Mouse (Mus musculus) heart, adult 18-20 months (tissue): ENCODE results near the gene Emb. TPM values are rescaled to one million over a fixed set of nuclear protein-coding genes. Genes with fewer than 3 reads are reported as not detected.

ENCODE experiments used
- DNase-seq, 2 experiments: peaks; one replicate each; pipeline ENCODE4 v3.0.0; 2021 to 2022; ENCODE audit warnings: mixed read lengths in 1 of 2
- total RNA-seq, 2 experiments: library from RNA; stranded (reverse); gene quantifications; 2 replicates each; pipeline ENCODE4 v1.2.3; 2021

Gene Emb
- total RNA-seq, 2 experiments from 2014 or later, result 12.0 to 14.3 TPM

DNA sequence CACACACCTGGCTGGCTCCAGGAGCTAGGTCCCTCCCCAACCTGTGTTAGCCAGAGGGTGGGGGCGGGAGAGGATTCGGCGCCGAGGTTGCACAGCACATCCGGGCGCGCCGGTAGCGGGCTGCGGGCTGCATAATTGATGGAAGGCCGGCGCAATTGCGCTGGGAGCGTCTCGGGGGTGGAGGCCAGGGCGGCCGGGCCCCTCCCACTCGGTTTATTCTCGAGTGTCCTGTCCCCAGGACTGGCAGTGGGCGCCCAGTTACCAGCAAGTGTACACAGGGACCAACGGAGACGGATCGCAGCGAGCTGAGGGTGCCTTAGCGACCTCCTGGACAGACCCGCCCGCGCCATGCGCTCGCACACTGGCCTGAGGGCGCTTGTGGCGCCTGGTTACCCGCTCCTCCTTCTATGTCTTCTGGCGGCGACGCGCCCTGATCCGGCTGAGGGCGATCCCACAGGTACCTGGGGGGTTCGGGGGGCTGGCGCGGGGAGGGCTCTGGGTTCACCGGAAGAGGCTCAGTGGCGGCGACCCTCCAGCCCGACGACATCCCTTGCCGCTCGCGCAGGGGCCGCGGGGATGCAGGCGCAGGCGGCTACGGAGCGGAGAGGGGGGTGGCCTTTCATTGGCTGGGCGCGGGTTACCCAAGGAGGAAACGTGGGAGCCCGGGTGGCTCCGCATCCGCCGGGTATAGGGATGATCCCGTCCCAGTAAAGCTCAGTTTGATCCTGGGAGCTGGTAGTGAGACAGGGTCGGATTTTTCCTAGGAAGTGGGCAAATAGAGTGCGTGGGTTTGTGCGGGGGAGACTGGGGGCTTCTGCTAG lies 12.4 kb downstream of the Emb start, which contains the start of gene Gm17509:
Gene Gm17509 (minus strand): TSS at position 575 of the 821 bp plus-strand sequence.
- DNase-seq, result peak in 1 of 2 experiments; percentile 28

DNA sequence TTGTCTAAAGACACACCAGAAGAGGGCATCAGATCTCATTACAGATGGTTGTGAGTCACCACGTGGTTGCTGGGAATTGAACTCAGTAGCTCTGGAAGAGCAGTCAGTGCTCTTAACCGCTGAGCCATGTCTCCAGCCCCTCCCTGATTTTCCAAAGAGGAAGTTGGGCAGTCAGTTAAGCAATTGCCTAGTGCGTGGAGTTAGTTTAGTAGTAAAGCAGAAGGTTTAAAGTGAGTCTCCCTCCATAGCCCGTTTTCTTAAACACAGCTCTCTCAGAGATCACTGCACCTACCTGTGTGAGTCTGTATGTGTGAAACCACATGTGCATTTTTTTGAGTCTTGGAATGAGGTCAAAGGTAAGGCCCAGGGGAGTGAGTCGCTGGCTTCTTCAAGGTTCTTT lies 14.8 kb downstream of the Emb start:
- DNase-seq, result peak in 1 of 2 experiments; percentile 32

DNA sequence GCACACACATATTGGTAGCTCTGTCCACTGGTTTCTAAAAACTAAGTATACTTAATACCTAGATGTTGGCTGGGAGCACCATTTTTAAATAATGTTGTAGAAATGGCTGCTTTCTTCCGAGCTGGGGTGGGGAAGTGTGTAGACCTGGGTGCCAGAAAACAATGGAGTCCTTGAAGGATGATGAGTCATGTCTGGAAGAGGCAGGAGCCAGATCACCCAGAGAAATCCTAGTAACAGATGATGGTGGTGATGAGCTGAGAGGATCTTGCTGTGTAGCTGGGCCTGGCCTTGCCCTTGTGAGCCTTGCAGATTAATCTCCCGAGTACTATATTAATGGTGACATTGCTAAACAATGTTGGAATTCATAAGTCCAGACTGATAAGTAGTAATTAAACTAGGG lies 16.6 kb downstream of the Emb start:
- no peak for DNase-seq

DNA sequence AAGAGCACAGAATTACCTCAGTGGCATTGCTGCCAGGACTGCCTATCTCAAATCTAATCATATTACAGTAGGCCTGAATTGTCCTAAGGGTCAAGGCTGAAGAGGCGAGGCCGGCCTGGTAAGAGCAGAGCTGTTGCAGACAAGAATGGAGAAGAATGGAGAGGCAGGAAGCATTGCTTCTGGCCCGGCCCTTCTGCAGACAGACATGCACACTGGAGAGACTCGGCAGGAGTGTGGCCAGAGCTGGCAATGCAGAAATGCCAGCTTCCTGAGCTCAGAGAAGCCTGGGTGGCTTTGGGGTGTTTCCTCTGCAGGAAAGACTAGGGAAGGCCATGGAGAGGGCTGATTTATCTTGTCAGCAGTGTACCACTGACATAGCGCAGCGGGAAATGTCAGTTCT lies 17.2 kb downstream of the Emb start:
- DNase-seq, result no peak

DNA sequence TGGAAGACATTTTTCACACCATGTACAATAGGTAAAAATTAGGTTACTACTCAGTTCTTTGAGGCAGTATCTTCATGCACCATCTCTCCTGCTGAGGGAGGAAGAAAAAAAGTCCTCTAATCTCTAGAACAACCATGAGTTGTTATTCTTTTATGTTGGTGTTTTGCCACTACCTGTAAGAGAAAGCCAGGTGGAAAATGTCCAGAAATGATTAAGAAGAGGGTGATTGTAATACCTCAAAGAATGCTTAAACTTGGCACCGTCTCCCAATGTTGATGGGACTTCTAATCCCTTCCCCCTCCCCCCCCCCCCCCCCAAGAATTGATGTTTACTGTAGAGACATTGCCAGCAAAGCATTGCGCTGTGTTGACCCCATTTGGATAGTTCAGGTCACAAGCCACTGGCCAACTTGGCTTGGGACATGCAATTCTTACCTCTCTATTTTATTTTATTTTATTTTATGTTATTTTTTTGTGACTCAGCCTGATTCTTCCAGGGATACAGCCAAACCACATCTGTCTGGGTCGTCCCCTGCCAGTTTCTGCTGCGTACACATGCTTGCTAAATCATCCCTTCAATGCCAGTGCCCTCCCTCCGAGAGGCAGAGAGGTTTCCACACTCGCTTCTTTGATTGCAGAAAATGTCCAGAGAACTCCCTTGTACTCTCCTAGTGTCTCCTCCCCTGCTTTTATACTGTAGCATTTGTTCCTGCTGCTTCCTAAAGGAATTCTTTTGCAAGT lies 22.2 kb downstream of the Emb start:
- DNase-seq, result no peak

DNA sequence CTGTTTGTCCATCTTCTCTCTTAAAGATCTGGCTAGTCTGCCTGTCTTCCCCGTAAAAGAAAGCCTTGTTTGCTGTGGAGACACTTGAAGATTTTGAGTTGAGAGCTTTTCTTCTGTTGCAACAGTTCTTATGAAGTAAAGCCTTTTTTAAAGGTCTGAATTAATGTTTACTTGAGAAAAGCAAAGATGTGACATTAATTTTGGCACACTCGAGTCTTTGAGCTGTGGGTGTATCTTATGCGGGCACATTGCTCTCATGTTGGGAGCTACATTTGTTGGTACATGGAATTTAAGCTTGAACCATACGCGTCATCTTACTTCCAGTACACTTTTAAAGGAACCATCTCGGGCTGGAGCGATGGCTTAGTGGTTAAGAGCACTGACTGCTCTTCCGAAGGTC lies 25.5 kb downstream of the Emb start:
- DNase-seq, result no peak

DNA sequence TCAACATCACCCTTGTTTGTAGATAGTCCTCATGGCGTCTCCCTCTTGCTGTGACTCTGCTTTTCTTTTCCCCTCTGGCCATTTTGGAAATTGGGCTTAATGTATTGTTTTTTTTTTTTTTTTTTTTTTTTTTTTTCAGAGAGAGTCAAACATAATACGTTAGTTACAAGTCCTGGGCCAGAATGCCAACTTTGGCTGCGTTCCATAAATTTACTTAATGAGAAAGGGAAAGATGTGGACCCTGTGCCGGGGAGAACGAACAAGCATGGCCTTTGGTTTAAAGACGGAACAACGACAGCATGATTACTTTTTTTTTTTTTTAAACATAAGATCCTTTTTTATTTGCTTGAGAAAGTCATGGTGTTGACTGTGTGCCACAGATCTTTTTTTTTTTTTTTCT lies 26.1 kb downstream of the Emb start:
- DNase-seq, result no peak

DNA sequence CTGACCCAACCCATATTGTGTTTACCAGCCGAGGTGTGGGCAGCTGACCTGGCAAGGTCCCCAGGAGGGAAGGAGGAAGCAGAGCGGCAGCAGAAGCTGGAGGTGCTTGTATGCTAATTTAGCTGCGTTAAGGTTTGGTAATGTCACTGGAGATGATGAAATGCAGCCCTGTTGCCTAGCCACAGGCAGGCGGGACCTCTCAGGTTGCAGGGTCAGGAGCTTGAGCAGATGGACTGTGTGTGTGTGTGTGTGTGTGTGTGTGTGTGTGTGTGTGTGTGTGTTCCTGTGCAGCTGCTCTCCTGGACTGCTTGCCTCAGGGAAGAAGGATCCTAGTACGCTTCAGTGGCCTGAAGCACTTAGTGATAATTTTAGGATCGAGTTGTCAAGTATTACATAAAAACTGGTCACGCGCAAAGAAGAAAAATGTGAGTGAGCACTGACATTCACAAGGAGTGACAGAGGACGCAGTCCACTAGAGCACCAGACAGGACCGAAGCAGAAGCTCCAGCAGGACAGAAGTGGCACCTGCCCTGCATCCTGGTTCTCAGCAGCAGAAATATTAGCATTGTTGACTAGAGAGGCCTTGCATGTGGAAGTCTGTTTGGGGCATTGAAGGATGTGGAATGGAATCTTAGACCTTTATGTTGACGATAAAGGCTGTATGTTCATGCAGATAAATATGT lies 27.3 kb downstream of the Emb start:
- DNase-seq, result no peak

DNA sequence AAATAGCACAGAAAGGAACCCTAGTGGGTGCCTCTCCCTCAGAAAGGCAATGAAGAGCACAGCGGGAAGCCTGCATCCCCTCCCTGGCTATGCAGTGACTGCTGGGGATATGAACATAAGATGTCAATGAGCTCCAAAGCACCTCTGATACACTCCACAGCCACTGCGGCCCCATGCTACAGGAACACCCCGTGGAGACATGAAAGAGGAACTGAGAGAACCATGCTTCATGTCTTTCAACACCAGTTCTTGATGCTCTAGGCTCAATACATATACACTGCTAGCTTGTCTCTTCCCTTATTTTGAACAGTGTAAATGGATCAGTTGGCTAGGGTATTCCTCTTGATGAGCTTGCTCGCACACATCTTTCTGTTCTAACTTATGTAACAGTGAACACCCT lies 28.8 kb downstream of the Emb start:
- peak in 1 of 2 experiments; percentile 34 for DNase-seq

DNA sequence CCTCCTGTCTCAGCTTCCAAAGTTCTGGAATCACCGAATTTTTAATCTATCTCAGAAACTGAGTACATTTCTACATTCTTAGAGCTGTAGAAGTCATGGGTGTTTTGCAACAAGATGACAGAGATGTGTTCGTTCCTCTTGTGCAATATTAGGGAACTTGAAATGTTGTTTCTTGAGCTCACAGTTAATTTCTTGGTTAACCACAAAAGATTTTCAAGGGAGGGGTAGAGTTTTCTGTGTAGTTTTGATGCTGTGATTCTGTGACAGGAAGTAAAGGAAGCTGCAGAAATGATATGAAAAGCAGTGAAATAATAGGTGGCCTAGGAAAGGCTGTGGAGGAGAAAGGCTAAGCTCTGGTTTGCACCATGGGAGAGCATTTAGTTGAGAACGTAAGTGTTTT lies 33.7 kb downstream of the Emb start:
- DNase-seq, result no peak

DNA sequence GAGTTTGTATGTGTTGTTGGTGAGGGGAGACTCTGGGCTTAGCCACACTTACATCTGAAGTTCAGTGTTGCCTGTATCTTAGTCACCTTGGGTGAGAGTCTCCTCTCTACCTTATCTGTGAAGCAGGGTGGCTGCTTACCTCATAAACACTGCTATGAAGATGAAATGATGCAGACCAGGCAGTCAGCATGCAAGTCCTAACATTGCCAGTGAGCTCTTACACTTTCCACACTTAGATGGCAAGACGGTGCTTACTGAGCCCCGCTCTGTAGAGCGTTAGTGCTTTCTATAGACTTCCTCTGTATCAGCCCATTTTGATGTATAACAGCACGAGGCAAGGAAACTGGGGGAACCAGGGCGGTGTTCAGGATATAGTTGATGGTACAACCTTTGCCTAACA lies 34.3 kb downstream of the Emb start:
- DNase-seq, result no peak

DNA sequence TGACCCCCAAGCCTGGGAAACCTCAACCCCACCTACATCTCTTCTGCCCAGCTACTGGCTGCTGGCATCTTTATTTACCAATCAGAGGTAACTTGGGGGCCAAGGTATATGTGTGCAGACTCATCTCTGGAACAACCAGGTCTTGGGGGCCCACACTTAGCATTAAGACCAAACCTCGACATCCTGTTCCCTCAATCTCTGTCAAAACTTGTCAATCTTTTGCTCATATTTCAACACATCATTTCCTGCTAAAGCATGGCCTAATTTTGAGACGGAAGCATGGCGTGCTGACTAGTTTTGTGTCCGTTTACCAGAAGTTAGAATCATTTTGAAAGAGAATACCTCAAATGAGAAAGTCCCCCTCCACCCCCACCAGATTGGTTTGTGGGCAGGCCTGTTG lies 52.4 kb downstream of the Emb start:
- no peak for DNase-seq

DNA sequence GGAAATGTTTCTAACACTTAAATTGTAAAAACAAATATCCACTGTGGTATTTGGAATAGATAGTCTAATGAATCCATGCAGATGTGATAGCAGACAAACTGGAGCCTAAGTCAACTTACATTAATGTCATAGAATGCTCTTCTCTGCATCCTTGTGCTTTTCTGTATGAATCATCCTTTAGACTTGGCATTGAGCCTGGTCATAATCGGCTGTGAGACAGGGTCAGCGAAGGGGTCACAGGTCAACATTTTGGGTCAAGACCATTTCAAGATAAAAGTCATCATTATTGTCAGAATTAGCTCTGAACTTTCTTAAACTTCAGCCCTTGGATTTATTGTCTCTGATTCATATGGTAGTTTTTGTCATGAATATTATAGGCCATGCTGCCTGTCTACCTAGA lies 57.8 kb downstream of the Emb start:
- no peak for DNase-seq

DNA sequence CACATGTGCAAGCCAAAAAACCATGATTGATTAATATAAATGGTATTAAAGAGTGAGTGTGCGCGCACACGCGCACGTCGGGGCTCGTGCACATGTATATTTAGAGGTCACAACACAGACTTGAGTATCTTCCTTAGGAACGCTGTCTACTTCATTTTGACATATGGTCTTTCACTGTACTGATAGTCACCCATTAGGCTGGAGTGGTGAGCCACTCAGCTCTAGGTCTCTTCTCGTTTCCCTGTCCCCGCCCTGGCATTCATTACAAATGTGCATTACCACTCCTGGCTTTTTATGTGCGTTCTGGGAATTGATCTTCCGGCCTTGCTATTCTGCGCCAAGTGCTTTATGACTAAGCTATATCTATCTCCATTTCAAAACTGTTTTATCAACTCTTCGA lies 59.6 kb downstream of the Emb start:
- DNase-seq, result no peak

DNA sequence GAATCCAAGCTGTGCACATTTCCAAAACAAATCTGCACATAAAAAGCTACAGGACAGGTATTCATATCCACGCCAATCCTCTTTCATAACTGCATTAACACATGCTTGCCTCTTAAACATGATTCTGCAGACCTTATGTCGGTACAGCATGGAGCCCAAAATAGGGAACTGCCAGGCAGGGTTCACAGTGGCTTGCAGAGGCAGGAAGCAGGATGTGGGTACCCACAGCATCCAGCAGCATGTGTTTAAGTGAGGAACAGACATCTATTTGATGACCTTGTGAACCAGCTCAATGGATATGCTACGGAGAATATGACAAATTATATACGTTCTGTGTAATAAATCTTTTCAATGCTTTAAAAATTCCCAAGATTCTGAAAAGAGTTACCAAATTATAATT lies 75.7 kb downstream of the Emb start:
- peak in 1 of 2 experiments; percentile 34 for DNase-seq

DNA sequence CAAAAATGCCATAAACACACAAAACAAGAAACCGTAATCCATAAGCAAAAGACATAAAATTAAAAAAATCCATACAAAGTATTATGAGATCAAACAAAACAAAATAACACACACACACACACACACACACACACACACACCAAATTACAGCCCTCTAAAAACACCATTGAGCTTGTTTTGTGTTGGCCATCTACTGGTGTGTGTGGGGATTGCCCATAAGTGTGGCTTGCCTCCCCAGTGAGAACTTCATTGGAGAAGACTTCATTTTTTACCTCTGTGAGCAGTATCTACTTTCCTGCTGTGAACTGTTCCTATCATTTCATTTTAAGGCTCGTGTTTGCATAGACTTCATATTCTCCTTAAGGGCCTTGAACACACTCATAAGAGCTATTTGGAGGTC lies 78.6 kb downstream of the Emb start:
- no peak for DNase-seq

DNA sequence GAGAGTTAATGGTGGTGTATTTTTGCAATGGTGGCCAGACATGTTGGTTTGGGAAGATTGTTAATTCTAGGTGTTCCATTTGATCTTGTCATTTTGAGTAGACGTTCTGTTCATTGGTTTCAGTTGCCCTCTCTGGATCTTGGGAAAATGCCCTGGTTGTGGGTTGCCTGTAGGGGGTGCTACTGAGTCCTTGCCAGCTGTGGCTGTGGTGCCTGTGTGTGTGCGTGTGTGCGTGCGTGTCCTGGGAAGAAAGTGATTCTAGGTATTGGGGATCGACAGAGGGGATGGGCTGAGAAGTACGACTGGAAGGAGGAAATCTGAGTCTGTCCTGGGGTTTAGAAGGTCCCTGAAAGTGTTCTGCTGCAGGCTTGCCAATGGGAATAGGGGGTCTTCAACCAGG lies 79.1 kb downstream of the Emb start:
- no peak for DNase-seq

DNA sequence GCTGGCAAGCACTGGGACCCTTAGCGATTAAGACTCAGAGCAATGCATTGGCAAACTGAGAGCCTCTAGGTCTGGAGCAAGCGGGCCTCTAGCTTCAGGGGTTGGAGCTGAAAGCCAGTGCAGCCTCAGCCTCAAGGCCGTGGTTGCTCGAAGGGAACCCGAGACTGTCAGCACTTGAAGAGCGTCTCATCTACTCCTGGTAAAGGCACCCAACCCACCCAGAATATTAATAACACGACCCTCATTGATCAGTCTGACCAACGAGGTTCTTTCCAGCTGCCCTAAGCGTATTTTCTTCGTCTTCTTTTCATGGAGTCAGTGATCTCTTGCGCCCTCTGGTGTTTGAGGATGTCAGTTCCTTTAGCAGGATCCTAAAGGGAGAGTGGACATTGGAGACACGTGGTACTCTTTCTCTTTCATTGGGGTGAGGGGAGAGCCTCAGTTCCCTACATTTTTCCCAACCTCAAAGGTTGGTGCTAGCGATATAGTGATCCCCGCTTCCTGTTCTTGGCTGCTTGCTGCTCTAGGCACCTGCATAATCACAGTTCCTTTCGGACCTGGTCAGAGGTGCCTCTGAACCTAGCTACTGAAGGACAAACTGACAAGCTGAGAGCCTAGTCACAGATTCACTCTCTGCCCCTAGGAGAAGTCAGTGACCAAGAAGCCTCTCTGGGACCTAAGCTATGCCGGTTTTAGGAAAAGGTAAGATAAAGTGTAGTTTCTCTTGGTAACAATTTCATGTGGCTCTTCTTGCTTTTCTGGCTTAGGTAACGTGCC lies 81.3 kb downstream of the Emb start:
- peak; percentile 45 to 82 for DNase-seq

DNA sequence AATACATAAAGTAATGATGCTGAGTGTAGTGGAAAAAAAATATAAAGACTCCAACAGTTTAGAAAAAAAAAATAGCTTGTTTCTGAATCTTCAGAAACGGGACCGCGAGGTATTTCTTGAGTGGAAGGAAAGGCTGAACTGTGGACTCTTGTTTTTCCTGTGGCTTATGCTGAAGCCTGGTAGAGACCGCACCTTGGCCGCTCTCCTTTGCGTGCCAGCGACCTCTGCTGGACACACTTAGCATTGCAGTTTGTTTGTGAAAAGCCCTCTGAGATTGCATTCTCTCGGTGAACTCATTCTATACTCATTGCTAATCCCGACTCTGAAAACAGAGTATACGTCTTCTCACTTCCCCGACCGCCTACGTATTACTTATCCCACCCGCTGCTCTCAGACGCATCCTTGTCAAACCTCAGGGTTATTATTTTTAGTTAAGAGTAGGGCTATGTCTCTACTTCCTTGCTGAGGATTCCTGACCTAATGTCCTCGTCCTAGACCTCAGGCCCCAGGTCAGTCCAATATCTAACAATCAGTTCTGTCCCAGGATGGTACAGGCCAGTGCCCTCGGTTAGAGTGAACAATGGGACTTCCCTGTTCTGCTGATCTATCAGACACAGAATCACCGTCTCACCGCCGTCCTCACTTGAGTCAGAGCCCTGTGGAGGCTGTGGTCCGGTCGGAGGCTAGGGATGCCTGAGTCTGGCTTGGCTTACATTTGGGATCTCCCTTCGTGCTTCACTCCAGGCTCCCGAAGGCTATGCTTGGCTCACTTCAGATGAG lies 103.3 kb downstream of the Emb start:
- peak; percentile 34 to 84 for DNase-seq
